Comparison of ENCODE assay signal across 11 mouse cellular contexts in the genomic region with DNA sequence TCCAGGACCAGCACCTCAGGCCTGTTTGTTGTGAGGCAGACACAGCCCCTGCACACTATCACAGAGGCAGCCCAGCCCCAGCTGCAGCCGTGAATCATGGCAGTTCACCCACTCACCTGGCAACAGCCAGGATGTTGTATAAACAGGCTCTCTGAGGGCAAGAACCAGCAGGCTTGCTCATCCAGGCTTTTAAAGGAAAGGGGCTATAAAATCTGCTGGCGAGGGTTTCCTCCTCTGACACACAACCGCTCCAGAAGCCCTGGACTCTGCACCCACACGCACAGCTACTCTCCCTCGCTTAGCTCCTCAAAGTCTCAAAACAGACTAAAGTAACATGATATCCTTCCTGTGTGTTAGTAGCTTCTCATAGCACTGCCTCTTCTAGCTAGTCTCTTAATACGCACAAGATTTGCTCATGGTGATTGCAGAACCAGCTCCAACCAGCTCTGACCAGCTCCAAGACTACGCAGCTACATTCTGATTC. TPM values are rescaled to one million over a fixed set of nuclear protein-coding genes. Genes with fewer than 3 reads are reported as not detected.
DNase-seq lines count a peak whose midpoint lies in the region; ATAC-seq lines count a peak whose summit lies in the region.
"Had no signal": no experiment of that assay in that cellular context is flagged by ENCODE, and none has a peak within 500 bp of the region (broad histone marks: within the 10 kb centered on the region; RNA-seq: fewer than 3 reads in every experiment).

No protein-coding gene starts in this region.

- H3K36me3 ChIP-seq in heart, embryonic 16.5 days (ENCODE audit: control insufficient read depth, insufficient read depth) = 0 out of 2 replicates have a peak, but pooled peaks cover 6% of the 10 kb centered on the region
- no peaks in the 10 kb centered on the region for H3K36me3 ChIP-seq in limb, embryonic 13.5 days
- no peaks in the 10 kb centered on the region for H3K36me3 ChIP-seq in midbrain, embryonic 11.5 days (ENCODE audit: control insufficient read depth, insufficient read depth, low read length)

- H3K4me1 ChIP-seq in heart, embryonic 16.5 days (ENCODE audit: control insufficient read depth, insufficient read depth, low read length) = peaks cover 28% of the 10 kb centered on the region
- peaks cover 35% of the 10 kb centered on the region for H3K4me1 ChIP-seq in limb, embryonic 13.5 days
- H3K4me1 ChIP-seq in midbrain, embryonic 11.5 days (ENCODE audit: control insufficient read depth, insufficient read depth, low read length) = 0 out of 2 replicates have a peak, but pooled peaks cover 2% of the 10 kb centered on the region

- no peaks in the 10 kb centered on the region for H3K27me3 ChIP-seq in heart, embryonic 16.5 days (ENCODE audit: control insufficient read depth, insufficient read depth, low read length)
- peaks cover 2% of the 10 kb centered on the region; the same call in 1 of the 2 replicates for H3K27me3 ChIP-seq in limb, embryonic 13.5 days
- H3K27me3 ChIP-seq in midbrain, embryonic 11.5 days (ENCODE audit: control insufficient read depth, insufficient read depth, low read length) = no peaks in the 10 kb centered on the region

- H3K9ac ChIP-seq in heart, embryonic 16.5 days (ENCODE audit: low read length) = 0 out of 2 replicates have a peak overlapping the region, but pooled peaks have one; percentile 9
- H3K9ac ChIP-seq in limb, embryonic 13.5 days = no peak overlapping the region
- no peak overlapping the region for H3K9ac ChIP-seq in midbrain, embryonic 11.5 days (ENCODE audit: low read length)

- H3K27ac ChIP-seq in heart, embryonic 16.5 days (ENCODE audit: low read length) = peak overlapping the region; percentile 58
- H3K27ac ChIP-seq in limb, embryonic 13.5 days = peak overlapping the region; percentile 48; the same call in 1 of the 2 replicates
- H3K27ac ChIP-seq in midbrain, embryonic 11.5 days (ENCODE audit: low read depth, low read length) = no peak overlapping the region

- H3K4me3 ChIP-seq in heart, embryonic 16.5 days (ENCODE audit: low read length) = no peak overlapping the region
- H3K4me3 ChIP-seq in limb, embryonic 13.5 days = no peak overlapping the region
- H3K4me3 ChIP-seq in midbrain, embryonic 11.5 days (ENCODE audit: low read depth, low read length) = no peak overlapping the region
- H3K4me3 ChIP-seq: erythroblast, embryonic 14.5 days had no signal

- WGBS in heart, embryonic 16.5 days = 63% methylated on average over 7 of the region's 7 CpGs
- 24% methylated on average over 7 of the region's 7 CpGs for WGBS in limb, embryonic 13.5 days
- WGBS in midbrain, embryonic 11.5 days = 79% methylated on average over 7 of the region's 7 CpGs

- 0 out of 2 replicates have a peak, but pooled peaks have one; percentile 12 for ATAC-seq in heart, embryonic 16.5 days (replicated peaks; ENCODE audit: extremely low read depth, insufficient read depth, low FRiP score)
- peak; percentile 78 for ATAC-seq in limb, embryonic 13.5 days (ENCODE audit: low FRiP score, low read depth)
- no peak for ATAC-seq in megakaryocyte-erythroid progenitor cell, adult 5-6 weeks (replicated peaks; ENCODE audit: low FRiP score, low TSS enrichment, poor library complexity, severe bottlenecking)
- ATAC-seq in midbrain, embryonic 11.5 days (ENCODE audit: low FRiP score) = no peak

- DNase-seq in heart, adult 18-20 months = no peak
- DNase-seq in urinary bladder, adult 2 months (ENCODE audit: low spot score) = peak; percentile 38
- no peak for DNase-seq in urinary bladder, postnatal 10 days (ENCODE audit: low spot score)
- DNase-seq in thymus, postnatal 36 days = peak; percentile 57 to 73
- DNase-seq in midbrain, embryonic 11.5 days (ENCODE audit: low spot score, missing footprints) = no peak
- DNase-seq: adrenal gland, postnatal 36 days; lung, adult 2 months had no signal

- no peak overlapping the region for H3K4me2 ChIP-seq in heart, embryonic 16.5 days (ENCODE audit: low read depth, low read length)
- H3K4me2 ChIP-seq in limb, embryonic 13.5 days (replicated peaks) = peak overlapping the region; percentile 16; the same call in 1 of the 2 replicates
- no peak overlapping the region for H3K4me2 ChIP-seq in midbrain, embryonic 11.5 days

- no peaks in the 10 kb centered on the region for H3K9me3 ChIP-seq in heart, embryonic 16.5 days (replicated peaks; ENCODE audit: control insufficient read depth, low read length)
- H3K9me3 ChIP-seq in limb, embryonic 13.5 days = no peaks in the 10 kb centered on the region
- no peaks in the 10 kb centered on the region for H3K9me3 ChIP-seq in midbrain, embryonic 11.5 days (ENCODE audit: control insufficient read depth, low read length)

RNA-seq across cellular contexts. Expression of a gene that starts 21.0 kb away (rescaled TPM):
- 168 and 183 TPM in 2 replicates for polyA plus RNA-seq in heart, embryonic 16.5 days (2015; fragmentation: Nextera tagmentation; extraction: Ambion mirVana)
- total RNA-seq in heart, adult 18-20 months (2021) = 100 to 1,000 TPM; 408 to 450 TPM
- 53.1 and 66.1 TPM in 2 replicates for polyA plus RNA-seq in urinary bladder, adult 2 months (2012; rRNA removed)
- polyA plus RNA-seq in limb, embryonic 13.5 days (2015; fragmentation: Nextera tagmentation; extraction: Ambion mirVana) = 14.1 and 14.8 TPM in 2 replicates
- total RNA-seq in megakaryocyte-erythroid progenitor cell, adult 5-6 weeks (2014; fragmentation: Nextera tagmentation) = not detected in 2 replicates
- total RNA-seq in megakaryocyte-erythroid progenitor cell, adult 5-6 weeks (2017) = not detected in 2 replicates
- polyA plus RNA-seq in midbrain, embryonic 11.5 days (2014; fragmentation: Nextera tagmentation; extraction: Ambion mirVana) = 4.5 and 6.9 TPM in 2 replicates
- polyA plus RNA-seq: erythroblast, embryonic 14.5 days had no signal

Comparison
In these comparisons a context has a peak if more than half of its experiments do, and no peak if none do; other contexts are left out.
1. DNase-seq: peak in urinary bladder, adult 2 months (single experiment) and thymus, postnatal 36 days (2 of 2); none in heart, adult 18-20 months (0 of 2), urinary bladder, postnatal 10 days (single experiment) and midbrain, embryonic 11.5 days (single experiment).
2. ATAC-seq: peak in heart, embryonic 16.5 days (single experiment) and limb, embryonic 13.5 days (single experiment); none in megakaryocyte-erythroid progenitor cell, adult 5-6 weeks (single experiment) and midbrain, embryonic 11.5 days (single experiment).